Mouse (Mus musculus) spleen, adult 2 months (tissue): Measurements from ENCODE around the gene Wdr26.

ENCODE experiments used
- CTCF ChIP-seq: fragments of 200-500 bp; IDR thresholded peaks from 2 replicates; pipeline ENCODE4 v1.5.1; 2011; ENCODE audit warnings: mild to moderate bottlenecking, inconsistent platforms; ENCODE audit not compliant: insufficient read depth, insufficient read length, insufficient replicate concordance; ENCODE audit errors: extremely low read depth
- POLR2A ChIP-seq: fragments of 200-500 bp; IDR thresholded peaks from 2 replicates; pipeline ENCODE4 v1.6.1; 2011; ENCODE audit warnings: low read depth, low read length, inconsistent platforms

GRCm38 (mm10) chr1:181210147-181210546, 1.7 kb downstream of the Wdr26 start:
- no peak for TF ChIP-seq CTCF
- TF ChIP-seq POLR2A: no peak
